Mouse (Mus musculus) gastrocnemius, postnatal 36 days (tissue): ENCODE results near the gene Olfr1392. TPM values are rescaled to one million over a fixed set of nuclear protein-coding genes. Genes with fewer than 3 reads are reported as not detected.
A peak's percentile ranks its signal among the peaks of the same experiment; 100 is the strongest.
"Not testable (repeated sequence)": the region's sequence is repeated elsewhere in the genome, so short reads cannot be mapped to it uniquely, and the experiment has no call there.

Source experiments
- DNase-seq, 2 experiments: peaks; one replicate each; pipeline ENCODE4 v3.0.0; 2022
- intact Hi-C: fragments of 180-260 bp; cut with DNase I; formaldehyde crosslinking; loops from one replicate; pipeline ENCODE4 v1.15.1; 2025
- long read RNA-seq, 2 experiments: library from polyadenylated mRNA; stranded (forward); transcript quantifications; one replicate each; pipeline ENCODE4 v2.0.0; 2021
- total RNA-seq, 2 experiments: library from RNA; stranded (reverse); gene quantifications; 2 replicates each; pipeline ENCODE4 v1.2.3; 2021

Gene Olfr1392
- total RNA-seq, result not detected
- long read RNA-seq, experiment 1, result 0 reads
- long read RNA-seq, experiment 2, result 0 reads

DNA sequence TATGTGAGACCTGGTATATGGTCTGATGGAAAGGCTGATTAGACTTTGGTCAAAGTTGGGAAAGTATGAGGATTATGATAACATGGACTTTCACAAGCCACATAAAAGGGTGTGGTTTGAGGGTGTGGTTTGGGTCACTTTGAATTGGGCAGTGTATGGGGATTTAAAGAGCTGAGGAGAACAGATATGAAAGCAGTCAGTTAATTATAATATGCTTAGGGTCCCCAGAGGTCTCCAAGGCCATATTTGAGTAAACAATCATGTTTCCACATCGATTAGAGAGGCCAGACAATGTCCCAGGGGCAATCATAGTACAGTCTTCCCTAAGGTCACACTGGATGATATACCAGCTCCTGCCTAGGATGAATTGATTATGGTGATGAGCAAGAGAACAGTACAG is at the start of gene Olfr1392:
Gene Olfr1392 (plus strand): TSS at position 301 of the 400 bp plus-strand sequence.
- intact Hi-C loops, DNase-seq: not testable (repeated sequence)

DNA sequence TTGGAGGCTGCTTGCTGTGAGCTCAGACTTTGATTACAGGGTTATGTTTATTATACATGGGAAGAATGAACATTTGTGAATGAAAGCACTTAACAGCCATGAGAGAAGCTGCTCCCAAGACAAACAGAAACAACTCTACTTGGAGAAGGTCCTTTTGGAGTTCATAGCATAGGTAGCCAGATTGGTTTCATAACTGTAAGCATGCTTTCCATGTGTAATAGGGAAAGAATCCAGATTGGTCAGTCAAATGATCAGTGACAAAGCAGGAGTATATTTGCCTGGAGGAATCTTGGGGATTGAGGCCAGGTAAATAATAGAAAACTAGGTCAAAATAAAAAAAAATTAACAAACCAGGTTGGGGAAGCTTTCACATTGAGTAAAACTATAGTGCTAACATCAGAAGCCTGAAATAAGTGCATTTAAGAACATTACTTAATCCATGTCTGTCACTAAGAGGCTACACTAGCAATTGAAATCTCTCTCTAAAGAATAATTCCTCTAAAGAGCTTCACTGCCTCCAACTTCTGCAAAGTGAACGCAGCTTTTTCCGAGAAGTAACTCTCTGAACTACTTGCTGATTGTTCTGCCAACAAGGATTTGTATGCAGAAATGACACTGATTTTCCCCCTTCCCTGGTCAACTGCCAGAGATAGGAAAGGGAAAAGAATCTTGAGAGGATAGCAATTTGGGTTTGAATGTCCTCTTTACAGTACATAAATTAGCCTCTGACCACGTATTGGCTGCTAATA is 49.4 kb upstream of the Olfr1392 start:
- DNase-seq, result no peak

DNA sequence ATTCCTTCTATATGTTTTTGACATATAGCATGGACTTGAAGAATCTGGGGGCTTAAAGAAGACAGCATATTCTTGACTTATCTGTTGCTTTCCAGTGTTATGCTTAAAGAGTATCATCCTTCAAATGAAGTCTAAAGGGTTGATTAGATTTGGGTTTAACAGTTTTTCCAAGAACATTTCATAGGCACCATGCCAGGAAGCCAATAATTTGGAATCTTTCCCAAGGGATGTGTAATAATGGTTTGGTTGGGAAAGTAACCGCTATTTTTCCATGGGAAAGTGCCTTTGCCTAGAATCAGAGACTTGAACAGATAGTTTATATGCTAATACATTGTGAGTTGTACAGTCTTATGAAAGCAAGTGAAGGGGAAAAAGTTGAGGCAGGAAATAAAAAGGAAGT is 48.2 kb upstream of the Olfr1392 start:
- intact Hi-C loops, result no loop called here
- no peak for DNase-seq

More for the DNA sequence above, 49.4 kb upstream of the Olfr1392 start:
- intact Hi-C loops, result no loop called here

DNA sequence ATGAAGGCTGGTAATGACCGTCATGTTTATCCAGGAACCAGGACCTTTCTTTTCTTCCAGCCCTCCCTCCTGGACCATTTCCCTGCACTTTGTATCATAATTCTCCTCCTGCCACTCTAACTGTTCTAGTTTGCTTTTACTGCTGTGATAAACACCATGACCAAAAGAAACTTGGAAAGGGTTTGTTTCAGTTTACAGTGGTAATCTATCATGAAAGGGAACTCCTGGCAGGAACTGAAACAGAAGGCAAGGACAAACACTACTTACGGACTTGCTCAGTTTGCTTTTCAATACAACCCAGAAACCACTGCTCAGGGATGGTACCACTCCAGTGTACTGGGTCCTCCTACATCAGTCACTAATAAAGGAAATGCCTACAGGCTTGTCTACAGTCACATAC is 47.5 kb upstream of the Olfr1392 start:
- no peak for DNase-seq
- intact Hi-C loops, result no loop called here

DNA sequence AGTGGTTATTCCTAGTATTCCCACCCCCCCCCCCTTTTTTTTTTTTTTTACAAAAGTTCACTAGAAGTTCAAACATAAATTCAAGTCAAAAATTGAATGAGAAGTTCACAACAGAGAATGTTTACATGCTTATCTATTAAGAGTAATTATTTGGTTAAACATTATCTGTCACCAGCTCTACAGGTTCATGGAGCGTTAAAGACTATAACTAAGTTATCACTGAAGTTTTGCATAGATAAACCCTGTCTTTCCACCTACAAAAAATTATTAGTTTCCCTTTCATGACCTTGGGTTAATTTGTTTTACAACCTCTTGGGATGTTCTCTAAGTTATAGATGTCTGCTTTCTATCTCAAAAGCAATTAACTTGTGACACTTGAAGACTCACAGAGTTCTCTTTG is 44.8 kb upstream of the Olfr1392 start:
- intact Hi-C loops, result loop anchor here (10.0 kb wide), 1 partner anchor 446 kb away; no protein-coding TSS in a partner anchor
- DNase-seq, result no peak

DNA sequence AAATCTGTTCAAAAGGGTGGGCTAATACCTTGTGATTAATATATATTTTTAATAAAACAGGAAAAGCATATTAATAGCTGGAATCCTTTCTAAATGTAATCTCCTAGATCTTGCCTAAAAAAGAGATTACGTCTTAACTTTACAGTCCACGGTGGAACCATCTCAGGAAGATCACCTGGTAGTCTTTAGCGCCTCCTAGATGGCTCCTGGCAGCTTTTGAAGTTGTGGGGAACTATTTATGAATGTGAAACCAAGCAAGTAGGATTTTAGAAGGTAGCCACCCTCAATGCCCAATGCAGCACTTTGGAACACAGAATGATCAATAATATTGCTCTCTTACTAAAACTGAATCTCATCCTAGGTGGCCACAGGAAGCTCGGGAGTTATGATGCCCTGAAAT is 44.2 kb upstream of the Olfr1392 start:
- no peak for DNase-seq
- intact Hi-C loops, result loop anchor here (10.0 kb wide), 1 partner anchor 446 kb away; no protein-coding TSS in a partner anchor

DNA sequence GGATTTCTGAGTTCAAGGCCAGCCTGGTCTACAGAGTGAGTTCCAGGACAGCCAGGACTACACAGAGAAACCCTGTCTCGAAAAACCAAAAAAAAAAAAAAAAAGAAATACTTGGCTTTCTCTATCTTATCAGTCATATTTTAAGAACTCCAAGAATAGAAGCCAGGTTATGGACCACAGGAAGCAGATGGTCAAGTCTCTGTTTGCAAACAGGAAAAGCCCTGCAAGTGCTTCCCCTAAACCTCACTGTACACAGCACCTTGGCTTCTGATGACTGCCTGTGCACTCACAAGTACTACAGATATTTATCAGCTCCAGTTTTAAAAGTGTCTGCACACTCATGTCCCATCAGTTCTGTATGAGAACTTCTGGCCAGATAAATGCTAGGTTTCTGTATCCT is 43.6 kb upstream of the Olfr1392 start:
- no peak for DNase-seq
- intact Hi-C loops, result loop anchor here (10.0 kb wide), 1 partner anchor 447 kb away; no protein-coding TSS in a partner anchor

DNA sequence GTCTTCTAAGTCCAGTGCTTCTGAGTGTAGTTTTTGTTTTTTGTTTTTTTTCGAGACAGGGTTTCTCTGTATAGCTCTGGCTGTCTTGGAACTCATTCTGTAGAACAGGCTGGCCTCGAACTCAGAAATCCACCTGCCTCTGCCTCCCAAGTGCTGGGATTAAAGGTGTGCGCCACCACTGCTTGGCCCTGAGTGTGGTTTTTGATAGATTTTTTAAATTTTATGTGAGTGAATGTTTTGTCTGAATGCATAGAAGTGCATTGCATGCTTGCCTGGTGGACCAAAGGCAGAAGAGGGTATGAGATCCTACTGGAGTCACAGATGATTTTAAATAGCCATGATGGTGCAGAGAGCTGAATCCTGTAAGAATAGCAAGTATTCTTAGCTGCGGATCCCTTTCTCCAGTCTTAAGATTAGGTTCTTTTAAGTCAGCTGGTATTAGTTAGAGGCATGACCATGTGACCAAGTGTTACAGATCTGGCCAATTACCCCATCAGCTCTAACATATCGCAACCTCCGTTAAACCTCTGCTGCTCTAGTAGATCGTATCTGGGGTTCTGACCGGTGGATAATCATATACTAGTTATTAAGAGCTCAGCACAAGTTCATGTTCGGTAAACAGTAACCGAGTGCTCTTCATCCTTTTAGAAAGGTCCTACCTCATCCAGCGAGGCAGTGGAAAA is 42.0 kb upstream of the Olfr1392 start:
- intact Hi-C loops, result loop anchor here (10.0 kb wide), 1 partner anchor 448 kb away; no protein-coding TSS in a partner anchor
- DNase-seq, result no peak

DNA sequence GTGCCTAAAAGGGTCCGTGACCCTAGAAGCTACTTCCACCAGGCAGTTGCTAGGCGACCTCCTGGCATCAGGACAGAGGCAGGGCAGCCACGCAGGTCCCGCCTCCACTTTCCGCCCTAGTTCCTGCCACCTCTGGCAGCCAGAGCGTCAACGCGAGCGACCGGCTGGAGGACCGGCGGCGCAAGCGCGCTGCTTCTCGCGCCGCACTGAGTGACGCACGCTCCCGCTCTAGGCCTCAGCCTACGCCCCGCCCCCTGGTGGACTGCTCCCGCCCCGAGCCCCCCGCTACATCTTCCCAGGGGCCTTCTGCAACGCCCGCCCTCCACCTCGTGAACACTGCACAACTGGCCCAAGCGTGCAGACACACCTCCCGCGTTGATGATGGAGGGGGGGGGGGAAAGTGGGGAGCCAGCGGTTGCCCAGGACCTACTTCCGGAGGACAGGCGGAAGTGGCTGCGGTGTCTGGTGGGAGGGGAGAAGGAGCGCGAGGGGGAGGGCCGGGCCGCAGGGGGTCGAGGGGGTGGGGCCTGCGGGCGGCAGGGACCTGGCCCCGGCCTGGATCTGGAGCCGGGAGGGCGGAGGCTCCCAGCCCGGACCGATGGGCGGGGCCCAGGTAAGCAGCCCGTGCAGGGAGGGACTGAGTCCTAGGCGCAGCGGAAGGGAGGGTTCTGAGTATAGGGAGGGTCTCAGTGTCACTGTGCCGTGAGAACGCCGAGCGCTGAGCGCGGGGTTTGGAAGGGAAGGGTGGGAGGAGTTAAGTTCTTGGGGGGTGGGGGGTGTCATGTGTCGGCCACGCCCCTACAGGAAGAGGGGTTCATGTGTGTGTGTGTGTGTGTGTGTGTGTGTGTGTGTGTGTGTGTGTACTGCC is 41.1 kb upstream of the Olfr1392 start, which contains the start of gene Mgat1:
Gene Mgat1 (plus strand): TSS at position 465 of the 868 bp plus-strand sequence.
- intact Hi-C loops, result loop anchor here (10.0 kb wide), 1 partner anchor 449 kb away; no protein-coding TSS in a partner anchor
- DNase-seq, result peak; percentile 87 to 91

DNA sequence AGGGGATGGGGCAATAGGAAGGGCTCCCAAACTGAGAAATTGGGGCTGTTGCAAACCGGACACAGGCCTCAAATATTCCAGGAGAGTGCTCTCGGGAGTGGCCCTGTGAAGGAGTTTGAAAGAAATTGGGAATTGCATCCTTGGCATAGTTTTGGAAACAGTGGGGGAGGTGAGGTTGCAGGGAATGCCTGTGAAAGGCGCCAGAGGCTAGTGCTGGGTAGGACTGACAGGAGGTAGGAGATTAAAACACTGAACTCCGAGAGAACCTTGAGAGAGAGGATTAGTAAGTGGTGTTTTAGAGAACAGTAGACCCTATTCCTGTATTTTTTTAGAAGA is 40.5 kb upstream of the Olfr1392 start:
- intact Hi-C loops, result loop anchor here (10.0 kb wide), 1 partner anchor 450 kb away; no protein-coding TSS in a partner anchor
- no peak for DNase-seq

DNA sequence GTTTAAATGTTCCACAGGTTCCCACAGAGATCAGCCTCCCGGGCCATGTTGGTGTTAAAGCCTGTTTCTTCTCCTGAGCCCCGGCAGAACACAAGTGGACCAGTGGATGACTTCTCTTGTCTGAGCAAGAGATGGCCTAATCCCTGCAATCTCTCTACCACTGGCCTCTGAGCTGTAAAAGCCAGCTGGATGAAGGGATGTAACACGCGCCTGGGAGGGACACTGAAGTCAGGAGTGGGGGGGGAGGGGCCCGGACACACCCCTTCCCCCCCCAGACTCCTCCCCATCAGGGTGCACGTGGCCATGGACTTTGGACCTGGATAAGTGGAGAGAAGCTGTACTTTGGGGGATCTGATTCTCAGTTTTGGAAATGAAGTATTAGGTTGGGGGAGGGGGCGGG is 39.9 kb upstream of the Olfr1392 start:
- no peak for DNase-seq
- intact Hi-C loops, result loop anchor here (10.0 kb wide), 1 partner anchor 450 kb away; no protein-coding TSS in a partner anchor

DNA sequence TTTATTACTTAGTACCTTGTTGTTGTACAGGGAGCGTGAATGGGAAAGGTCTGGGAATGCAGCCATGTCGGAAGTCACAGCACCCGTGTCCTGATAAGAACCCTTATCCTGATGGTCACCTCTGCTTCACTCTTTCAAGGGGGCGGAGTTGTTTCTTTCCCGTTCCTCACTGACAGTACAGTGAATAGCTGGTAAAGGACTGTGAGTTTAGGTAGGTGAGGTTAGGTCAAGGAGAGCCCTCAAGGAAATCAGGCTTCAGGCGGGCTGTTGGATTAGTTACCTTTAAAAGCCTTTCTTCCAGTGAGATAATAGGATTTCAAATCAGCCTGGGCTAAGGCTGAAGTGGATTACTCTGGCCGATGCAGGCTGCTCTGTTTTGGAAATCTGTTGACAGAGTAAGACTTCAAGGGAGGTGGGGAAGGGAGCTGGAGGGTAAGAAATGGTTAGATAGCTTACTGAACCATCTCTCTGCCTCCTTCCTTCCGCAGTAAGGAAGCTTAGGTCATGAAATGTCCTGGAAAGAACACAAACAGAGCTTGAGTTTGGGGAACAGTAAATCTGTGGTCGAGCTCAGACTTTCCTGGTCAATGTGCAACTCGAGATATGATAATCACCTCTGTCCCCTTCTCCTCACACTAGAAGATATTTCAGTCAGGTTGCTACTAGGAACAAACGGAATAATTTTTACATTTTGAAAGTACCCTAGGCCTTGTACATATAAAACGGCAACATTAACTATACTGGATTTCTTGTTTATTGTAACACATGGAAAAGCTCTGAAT is 39.3 kb upstream of the Olfr1392 start:
- intact Hi-C loops, result loop anchor here (10.0 kb wide), 1 partner anchor 451 kb away; no protein-coding TSS in a partner anchor
- no peak for DNase-seq

DNA sequence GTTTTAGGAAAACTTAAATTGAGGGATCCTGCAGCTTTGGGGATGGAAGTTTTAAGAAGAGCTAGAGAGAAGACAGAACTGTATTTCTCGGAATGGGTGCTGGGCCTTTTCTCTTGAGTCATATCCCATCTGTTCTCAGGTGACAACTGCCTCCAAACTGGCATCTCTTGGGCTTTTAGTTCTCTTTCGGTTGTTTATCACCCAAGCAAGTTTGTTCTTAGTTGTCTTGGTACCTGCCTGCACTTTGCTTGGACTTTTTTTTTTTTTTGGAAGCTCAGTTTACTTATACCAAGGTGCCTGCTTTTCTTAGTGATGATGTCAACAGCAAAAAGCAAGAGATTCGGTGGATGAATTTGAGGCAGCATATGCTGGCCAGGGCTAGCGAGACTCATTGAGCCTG is 38.6 kb upstream of the Olfr1392 start:
- intact Hi-C loops, result loop anchor here (10.0 kb wide), 1 partner anchor 452 kb away; no protein-coding TSS in a partner anchor
- DNase-seq, result no peak

DNA sequence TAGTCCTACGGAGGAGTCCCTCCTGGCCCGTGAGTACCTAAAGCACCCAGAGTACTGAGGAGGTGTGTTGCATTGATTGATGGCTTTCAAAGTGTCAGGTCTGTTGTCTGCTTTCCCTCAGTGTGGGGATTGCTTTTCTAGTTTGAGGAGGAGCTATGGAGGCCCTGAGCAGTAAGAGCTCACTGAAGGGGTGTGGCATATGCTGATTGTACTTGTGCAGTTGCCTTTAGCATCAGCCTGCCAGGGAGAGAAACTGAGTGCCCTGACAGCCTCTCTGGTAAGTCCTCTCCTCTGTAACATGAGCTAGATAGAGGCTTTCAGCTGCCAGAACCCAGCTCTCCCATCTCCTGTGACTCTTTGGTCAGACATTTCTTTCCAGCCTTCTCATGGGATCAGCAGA is 37.8 kb upstream of the Olfr1392 start:
- DNase-seq, result no peak
- intact Hi-C loops, result loop anchor here (10.0 kb wide), 1 partner anchor 452 kb away; no protein-coding TSS in a partner anchor

DNA sequence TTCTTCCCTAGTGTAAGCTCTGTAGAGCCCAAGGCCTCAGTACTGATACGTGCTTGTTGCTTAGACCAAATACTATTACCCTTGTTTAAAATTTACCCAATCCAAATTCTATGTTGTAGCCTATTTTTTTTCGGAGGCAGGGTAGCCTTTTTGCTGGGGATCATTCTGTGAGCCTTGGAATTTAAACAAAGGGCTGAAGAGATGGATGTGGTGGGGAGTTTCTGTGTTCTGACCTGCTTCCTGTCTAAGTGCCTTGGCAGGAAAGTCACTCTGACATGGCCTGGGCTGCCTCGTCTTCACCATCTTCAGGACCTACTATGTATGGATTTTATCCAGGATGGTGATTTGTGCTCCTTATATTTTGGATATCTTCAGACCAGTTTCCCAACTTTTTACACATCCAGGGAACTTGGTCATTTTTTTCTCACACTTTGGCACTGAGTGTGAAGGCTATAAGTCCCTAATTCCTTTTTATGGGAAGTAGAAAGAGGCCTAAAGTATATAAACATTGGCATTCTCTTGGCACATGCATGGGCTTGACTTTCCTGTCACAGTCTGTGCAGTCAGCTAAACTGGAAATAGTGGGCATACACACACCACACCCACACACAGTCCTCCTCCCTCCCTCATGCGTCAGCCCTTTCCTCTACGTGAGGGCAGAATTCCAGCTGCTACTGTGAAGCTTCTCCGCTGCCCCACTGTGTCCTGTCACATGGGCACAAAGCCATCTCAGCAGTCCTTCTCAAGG is 36.7 kb upstream of the Olfr1392 start:
- intact Hi-C loops, result loop anchor here (10.0 kb wide), 1 partner anchor 454 kb away; no protein-coding TSS in a partner anchor
- DNase-seq, result no peak

DNA sequence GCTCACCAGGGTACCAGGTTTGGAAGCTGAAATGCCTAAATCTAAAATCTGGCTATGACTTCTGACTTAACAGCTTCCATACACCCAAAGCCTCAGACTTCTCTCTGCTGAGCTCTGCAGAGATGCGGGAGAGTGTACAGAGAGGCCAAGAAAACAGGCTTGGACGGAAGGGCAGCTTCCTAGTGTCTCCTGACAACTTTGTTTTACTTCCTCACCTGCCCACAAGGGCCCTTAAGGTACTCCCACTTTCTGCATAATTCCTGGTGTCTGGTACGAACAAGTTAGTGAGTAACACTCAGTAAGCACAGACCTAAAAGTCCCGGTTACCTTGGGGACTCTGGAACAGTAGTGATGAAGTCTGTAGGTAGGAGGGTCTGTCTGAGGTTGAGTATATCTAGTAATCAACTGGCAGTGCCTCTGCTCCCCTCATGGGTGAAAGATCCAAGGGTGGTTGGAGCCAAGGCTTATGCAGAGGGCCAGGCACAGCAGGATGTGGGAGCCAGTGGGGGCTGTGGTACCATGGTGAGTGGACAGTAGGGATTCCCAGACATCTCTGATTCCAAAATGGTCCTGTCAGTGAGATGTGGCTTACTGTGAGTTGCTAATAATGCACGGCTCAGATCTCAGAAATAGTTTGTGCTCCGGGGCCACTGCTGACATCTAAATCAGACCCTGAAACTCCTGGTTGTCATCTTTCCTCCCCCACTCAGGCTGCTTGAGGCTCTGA is 35.9 kb upstream of the Olfr1392 start:
- intact Hi-C loops, result loop anchor here (10.0 kb wide), 1 partner anchor 454 kb away; no protein-coding TSS in a partner anchor
- no peak for DNase-seq

DNA sequence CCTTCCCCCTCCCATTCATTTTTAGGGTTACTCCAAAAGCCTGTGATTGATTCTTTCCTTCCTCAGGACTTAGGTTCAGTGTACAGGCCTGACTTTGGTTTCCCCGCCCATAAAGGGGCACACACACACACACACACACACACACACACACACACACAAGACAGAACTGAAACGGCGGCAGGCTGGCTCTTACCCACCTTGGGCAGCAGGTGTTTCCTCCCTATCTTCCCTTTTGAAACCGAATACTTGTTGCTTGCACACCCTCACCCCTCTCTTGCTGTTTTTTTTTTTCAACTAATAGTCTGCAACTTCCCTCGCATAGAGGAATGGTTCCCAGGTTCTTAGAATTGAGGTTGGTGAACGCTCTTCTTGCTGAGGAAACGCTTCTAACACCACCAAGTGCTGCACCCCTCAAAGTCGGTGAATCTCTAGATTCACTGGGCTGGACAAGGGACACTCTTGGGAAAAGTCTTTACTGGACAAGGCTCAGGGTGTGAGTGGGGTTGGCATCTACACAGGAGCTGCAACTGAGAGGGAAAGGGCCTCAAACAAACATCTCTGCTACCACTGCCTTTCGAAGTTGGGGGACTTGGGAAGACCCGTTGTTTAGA is 35.2 kb upstream of the Olfr1392 start:
- DNase-seq, result no peak
- intact Hi-C loops, result loop anchor here (2.0 to 10.0 kb wide), 3 partner anchors 47 to 455 kb away; partner anchors contain the start of genes Irgm1 and Zfp62
